Mouse (Mus musculus) G1E-ER4 (cell line): ENCODE data around the gene Apba1. TPM values are rescaled to one million over a fixed set of nuclear protein-coding genes. Genes with fewer than 3 reads are reported as not detected.

ENCODE experiments used
- GATA1 ChIP-seq: IDR thresholded peaks from one replicate; pipeline ENCODE4 v1.8.0; 2012; ENCODE audit warnings: low read length, inconsistent platforms
- polyA plus RNA-seq: library from polyadenylated mRNA; stranded (reverse); fragments of >175 nt; gene quantifications from 2 replicates; pipeline ENCODE4 v1.2.3, GENCODE M21; 2012

Apba1 gene
- polyA plus RNA-seq, 1 experiment = 0.04 TPM

- TF ChIP-seq GATA1 = no peak
Observed at GRCm38 (mm10) chr19:23964401-23964910, 205.8 kb downstream of the Apba1 start.

GRCm38 (mm10) chr19:23966376-23966775, 207.7 kb downstream of the Apba1 start:
- TF ChIP-seq GATA1 = no peak

- no peak for TF ChIP-seq GATA1
Observed at GRCm38 (mm10) chr19:23967156-23967555, 208.5 kb downstream of the Apba1 start.

- TF ChIP-seq GATA1 = no peak
Observed at GRCm38 (mm10) chr19:23968125-23968861, 209.6 kb downstream of the Apba1 start.

- no peak for TF ChIP-seq GATA1
Observed at GRCm38 (mm10) chr19:23968862-23969225, 210.2 kb downstream of the Apba1 start.

GRCm38 (mm10) chr19:23970374-23970773, 211.7 kb downstream of the Apba1 start:
- no peak for TF ChIP-seq GATA1

- TF ChIP-seq GATA1 = no peak
Observed at GRCm38 (mm10) chr19:23971391-23971790, 212.7 kb downstream of the Apba1 start.

GRCm38 (mm10) chr19:23972881-23973649, 214.4 kb downstream of the Apba1 start:
- no peak for TF ChIP-seq GATA1

GRCm38 (mm10) chr19:23977901-23978443, 219.3 kb downstream of the Apba1 start:
- no peak for TF ChIP-seq GATA1

GRCm38 (mm10) chr19:23980598-23980997, 221.9 kb downstream of the Apba1 start:
- TF ChIP-seq GATA1 = no peak

GRCm38 (mm10) chr19:23984186-23984585, 225.5 kb downstream of the Apba1 start:
- TF ChIP-seq GATA1 = no peak

- no peak for TF ChIP-seq GATA1
Observed at GRCm38 (mm10) chr19:23987291-23987690, 228.6 kb downstream of the Apba1 start.

- TF ChIP-seq GATA1 = no peak
Observed at GRCm38 (mm10) chr19:23988166-23988565, 229.5 kb downstream of the Apba1 start.

GRCm38 (mm10) chr19:23995766-23996399, 237.2 kb downstream of the Apba1 start:
- no peak for TF ChIP-seq GATA1

Other genes with a start within 250 kb of the Apba1 start
- not detected in 2 replicates for gene 1700028P14Rik, start 106.1 kb upstream of the Apba1 start, polyA plus RNA-seq
- 0.57 and 0.68 TPM in 2 replicates for gene Ptar1, start 71.5 kb upstream of the Apba1 start, polyA plus RNA-seq